Mouse (Mus musculus) cerebellum, postnatal 25 days (tissue): ENCODE data around the gene Flot1.
A peak's percentile ranks its signal among the peaks of the same experiment; 100 is the strongest.

Experiments
- DNase-seq, 2 experiments: peaks; one replicate each; pipeline ENCODE4 v3.0.0; 2021; ENCODE audit warnings: mixed read lengths in 2 of 2

The Flot1 gene

DNA sequence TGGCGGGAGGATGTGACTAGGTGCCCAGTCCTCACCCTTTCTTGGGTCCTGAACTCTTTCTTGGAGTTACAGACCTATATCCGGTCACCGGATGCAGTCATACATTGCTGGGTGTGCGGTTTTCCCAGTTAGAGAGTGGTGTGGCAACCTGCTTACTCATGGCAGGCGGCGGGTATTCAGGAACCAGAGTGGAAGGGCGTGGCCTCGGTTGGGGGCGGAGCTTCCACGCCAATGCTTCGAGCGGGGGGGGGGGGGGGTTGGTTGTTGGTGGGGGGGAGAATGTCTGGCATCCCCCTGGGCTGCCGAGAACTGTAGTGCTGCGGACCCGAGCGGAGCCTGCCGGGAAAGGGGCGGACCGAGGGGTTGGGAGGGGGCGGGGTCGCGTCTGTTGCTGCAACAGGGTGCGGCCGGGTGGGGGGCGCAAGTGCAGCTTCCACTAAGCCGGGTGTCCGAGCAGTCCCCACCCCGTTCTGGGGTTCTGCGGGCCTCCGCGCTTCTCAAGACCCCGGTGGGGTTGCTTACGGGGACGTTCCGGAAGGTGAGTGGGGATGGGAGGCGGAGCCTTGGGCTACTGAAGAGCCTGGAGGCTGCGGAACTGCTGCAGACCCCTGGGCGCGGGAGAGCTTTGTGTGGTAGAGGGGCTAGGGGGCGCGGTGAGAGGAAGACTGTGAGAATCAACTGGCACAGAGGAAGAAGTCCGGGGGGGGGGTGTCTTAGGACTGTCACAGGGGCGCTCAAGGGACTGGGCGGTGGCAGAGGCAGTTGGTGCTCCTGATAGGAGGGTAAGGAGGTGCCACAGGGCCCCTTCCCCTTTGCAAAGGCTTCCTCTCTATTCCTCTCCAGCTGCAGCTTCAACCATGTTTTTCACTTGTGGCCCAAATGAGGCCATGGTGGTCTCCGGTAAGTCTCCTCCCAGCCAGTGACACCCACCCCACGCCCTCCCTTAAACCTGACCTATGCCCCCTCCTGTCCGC lies at the start of gene Flot1:
Gene Flot1, plus strand, starts transcription at position 267 of the 974 bp plus-strand sequence.
- peak; percentile 80 to 88 for DNase-seq

DNA sequence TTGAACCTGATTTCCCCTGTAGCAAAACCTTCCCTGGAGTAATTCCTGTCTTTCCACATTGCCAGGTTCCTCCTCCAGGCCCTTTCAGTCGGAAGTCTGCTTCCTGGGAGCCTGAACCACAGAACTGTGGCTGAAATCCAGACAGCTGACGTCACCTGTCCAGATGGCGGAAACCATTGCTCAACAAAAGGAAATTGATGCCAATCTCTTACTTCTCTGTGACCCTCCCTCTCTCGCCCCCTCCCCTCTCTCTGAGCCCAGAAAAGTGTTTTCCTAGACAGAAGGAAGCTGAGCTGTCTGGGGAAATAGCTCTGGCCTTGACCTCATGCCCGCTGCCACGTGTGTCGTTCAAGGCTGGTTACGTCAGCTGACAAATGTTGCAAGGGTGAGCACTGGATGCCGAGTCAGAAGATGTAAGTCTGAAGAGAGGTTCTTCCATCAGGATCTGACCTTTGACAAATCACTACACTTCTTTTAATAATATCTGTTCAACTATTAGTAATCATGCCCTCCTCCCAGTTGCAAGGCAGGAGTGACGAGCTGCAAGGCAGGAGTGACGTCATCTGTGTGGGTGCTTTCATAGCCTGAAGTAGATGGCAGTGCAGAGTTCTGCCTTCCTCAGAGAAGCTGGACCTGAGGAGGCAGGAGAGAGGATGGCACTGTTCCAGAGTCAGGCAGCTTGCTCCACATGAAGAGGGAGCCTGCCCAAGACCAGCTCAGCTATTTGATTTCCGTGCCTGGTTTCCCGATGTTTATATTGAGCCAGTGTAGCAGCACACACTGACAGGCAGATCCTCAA lies 46.0 kb upstream of the Flot1 start:
- peak; percentile 89 to 90 for DNase-seq

DNA sequence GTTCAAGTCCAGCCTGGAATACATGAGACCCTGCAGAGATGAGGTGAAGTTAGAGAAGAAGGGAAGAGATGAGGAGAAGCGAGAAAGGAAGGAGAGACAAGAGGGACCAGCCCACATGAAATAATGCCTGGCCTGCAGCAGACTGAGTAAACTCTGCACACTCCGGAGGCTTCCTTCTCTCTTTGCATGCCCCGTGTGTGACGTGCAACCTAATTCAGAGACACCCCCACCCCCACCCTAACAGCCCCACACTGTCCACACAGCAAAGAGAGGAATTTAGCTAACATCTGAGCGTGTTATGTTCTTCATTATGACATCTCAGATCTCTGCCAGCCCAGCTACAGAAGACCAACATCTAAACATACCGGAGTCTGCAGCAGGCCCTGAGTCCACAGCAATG lies 44.1 kb upstream of the Flot1 start:
- DNase-seq = no peak

DNA sequence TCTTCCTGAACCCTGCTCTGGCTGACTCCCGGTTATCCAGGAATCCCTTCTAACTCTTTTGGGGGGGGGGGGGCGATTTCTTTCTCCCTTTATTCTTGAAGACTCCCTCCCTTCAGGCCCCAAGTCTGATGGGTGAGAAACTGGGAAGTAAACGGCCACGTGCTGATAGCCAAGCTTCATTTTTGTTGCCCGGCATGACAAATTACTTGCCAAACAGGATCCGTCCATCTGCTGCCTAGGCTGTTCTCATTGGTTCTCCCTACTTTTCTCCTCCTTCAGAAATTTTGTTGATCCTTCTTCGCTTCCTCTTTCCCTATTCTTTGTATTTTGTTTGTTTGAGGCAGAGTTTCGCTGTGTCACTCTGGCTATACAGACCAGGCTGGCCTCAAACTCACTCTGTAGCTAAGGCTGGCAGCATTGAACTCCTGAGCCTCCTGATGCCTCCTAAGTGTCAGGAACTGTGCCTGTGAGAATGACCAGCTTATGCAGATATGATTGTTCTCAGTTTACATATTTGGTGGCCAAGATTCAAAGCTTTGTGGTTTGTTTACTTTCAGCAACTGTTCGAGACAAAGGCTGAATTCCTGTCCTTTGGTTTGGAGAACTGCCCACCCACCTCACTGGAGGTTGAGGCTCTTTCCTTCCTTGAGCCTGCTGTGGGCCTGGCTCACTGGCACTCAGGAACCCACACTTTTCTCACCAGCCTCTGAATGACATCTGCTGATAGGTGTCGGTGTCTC lies 43.4 kb upstream of the Flot1 start:
- DNase-seq = no peak

DNA sequence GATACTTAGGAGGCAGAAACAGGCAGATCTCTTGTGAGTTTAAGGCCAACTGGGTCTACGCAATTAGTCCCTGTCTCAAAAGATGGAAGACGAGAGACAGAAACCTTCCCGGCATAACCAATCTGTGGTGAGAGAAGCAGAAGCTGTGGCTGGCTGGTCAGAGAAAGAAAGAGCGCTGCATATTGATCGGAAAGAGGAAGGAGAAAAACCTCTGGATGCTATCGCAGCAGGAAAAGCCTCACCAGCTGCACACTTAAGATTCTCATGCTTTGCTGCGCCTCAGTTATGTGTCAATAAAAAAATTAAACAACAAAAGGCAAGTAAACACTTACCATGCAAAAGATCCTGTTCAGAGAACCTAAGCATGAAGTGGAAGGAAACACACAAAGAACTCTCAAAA lies 42.7 kb upstream of the Flot1 start:
- no peak for DNase-seq

DNA sequence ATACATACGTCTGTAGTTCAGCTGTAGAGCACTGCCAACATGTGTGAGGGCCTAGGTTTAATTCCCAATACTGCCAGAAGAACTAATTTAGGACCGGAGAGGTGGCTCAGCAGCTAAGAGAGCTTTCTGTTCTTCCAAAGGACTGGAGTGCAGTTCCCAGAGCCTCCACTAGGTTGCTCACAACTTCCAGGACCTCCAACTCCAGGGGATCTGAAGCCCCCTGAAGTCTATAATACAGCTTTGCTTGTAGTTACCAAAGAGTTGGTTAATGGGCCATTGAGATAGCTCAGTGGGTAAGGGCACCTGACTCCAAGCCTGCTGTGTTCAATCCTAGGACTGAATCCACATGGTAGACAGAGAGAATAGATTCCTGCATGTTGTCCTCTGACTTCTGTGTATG lies 40.6 kb upstream of the Flot1 start:
- DNase-seq = no peak

DNA sequence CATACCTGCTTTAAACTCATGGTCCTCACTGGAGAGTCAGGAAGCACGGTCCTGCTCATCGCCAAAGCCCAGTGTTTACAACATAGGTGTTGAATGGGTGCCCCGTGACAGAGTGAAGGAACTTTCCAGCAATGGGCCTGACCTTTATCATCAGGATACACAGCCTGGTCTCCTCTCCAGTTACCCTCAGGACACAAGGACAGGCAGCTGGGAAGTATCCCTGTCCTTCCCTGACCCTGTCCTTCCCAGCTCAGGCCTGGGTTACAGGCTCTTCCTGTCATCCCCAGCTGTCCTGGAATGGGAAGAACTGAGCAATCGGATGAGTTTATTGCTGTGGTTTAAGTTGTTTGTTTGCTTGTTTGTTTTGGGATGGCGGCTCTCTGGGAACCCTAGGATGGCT lies 40.1 kb upstream of the Flot1 start:
- no peak for DNase-seq

DNA sequence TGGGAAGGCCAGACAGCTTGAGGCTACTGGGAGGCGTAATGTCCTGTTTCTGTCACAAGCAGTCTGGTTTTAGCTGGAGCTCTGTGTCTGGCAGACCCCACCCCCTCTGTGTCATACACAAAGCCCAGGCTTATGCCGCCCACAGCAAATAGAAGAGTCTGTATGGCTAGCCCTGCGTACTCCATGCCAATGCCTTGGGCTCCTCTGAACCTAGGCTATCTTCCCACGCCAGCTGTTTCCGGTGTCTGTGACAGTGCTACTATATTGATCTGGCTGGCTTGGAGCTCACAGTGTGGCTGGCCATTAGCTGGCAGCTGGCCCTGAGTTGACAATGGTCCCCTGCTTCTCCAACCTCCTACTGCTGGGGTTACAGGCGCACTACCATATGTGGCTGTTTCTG lies 39.1 kb upstream of the Flot1 start:
- DNase-seq = no peak

DNA sequence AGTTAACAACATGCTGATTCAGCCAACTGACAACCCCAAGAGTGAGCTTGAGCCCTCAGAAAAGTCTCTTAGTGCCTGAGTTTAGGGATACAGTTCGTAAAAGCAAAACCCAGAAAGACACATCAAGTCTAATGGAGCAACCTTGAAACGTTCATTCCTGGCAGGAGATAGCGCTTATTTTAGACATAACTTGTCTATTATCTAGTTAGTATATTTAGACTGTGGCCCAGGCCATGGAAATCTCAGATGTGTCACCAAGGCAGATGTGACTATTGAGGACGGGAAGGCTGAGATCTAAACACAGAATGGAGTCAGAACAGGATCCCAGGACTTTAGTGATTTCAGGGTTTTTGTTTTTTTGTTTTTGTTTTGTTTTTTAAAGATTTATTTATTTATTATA lies 37.9 kb upstream of the Flot1 start:
- no peak for DNase-seq

DNA sequence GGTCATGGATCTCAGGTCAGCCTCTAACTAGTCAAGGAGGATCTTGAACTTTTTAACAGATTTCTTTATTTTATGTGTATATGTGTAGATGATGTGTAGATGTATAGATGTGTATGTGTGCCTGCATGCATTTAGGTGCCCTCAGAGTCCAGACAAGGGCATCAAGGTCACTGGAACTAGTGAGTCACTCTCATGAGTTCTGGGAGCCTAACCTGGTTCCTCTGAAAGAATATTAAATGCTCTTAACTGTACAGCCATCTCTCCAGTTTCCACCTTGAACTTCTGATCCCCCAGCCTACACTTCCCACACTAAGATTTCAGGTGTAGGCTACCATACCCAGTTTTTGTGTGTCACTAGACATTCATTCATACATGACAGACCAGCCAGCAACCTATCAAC lies 35.5 kb upstream of the Flot1 start:
- no peak for DNase-seq

DNA sequence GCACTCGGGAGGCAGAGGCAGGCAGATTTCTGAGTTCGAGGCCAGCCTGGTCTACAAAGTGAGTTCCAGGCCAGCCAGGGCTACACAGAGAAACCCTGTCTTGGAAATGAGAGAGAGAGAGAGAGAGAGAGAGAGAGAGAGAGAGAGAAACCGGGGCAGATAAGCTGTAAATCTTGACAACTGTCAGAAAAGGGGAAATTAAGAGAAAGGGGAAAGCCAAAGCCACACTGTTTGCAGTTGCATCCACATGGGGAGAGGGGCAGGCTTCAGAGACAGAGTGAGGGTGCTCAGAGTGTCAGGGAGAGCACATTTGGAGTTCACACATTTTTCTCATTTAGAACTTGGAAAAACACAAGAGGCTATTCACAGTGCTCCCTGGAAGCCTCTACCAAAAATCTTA lies 35.0 kb upstream of the Flot1 start:
- DNase-seq = no peak

DNA sequence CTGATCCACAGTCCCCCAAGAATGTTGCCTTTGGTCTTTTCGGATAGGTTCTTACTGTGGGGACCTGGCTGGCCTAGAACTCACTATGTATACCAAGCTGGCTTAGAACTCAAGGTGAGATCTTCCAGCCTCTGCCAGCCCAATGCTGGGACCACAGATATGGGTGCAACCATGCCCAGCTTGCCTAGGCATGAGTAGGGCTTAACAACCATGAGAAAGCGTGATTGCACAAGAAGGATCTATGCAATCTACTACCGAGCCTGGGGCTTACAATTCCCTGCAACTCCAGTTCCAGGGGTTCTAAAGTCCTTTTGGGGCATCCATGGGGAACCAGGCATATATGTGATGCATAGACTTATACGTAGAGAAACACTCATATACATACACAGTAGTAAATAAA lies 32.1 kb upstream of the Flot1 start:
- DNase-seq = no peak

DNA sequence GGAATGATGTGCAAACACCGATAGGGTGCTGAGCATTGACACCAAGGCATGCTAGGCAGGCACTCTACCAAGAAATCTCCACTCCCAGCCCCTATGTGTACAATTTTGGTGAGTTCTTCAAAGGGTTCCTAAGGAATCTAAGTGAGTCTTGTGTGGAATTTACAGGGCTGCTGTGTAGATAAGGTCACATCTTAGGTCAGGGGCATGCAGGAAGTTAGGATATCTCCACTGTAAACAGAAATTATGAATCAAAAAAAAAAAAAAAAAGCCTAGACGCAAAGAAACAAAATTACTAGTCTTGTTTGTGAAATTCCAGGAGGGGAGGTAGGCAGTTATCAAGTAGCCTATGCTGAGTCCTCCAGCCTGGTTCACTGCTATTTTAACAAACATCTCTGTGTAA lies 30.2 kb upstream of the Flot1 start:
- DNase-seq = no peak

DNA sequence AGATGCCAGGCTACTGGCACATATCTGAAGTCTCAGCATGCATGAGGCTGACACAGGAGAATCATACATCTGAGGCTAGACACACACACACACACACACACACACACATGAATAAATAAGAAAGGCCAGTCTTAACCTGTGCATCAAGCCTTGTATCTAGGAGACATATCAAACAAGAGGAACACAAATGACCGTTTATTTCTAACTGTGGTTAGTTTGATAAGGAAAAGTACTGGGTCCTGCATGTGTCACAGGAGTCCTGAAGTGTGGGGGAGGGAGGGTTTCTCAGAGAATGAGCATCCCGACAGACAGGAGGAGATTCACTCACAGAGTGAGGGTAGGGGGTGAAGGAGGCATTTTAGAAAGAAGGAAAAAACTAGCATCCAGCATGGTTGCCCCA lies 27.9 kb upstream of the Flot1 start:
- no peak for DNase-seq

DNA sequence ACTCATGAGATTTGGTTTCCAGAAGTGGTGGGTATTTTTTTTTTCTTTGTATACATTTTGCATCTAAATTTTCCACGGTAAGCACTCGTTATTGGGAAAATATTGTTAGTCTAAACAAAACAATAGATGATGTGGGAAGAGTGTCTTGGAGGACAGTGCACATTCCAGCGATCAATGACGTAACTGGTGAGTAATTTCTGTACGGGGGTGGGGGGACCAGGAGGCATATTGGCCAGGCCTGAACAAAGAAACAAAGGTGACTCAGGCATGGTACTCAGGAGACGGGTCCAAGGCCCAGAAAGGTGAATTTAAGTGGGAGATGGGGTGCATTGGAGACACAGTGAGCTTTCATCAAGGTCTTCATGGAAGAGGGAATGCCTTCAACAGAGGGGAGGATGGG lies 27.4 kb upstream of the Flot1 start:
- DNase-seq = no peak

DNA sequence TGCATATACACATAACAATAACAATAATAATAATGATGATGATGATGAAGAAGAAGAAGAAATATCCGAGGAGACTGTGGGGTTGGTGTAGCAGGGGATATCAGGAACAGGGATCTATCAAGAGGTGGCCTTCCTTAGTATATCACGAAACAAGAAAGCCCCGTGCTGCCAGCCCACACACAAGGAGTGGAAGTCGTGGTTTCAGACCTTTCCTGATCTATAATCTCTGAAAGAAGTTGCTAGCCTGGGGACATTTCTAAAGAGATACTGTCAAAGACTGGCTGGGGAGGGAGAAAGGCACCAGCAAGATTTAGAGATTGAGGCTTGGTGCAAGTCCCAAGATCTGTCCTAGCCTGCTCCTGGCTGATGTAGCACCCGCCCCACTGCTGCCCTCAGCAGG lies 26.2 kb upstream of the Flot1 start:
- no peak for DNase-seq

DNA sequence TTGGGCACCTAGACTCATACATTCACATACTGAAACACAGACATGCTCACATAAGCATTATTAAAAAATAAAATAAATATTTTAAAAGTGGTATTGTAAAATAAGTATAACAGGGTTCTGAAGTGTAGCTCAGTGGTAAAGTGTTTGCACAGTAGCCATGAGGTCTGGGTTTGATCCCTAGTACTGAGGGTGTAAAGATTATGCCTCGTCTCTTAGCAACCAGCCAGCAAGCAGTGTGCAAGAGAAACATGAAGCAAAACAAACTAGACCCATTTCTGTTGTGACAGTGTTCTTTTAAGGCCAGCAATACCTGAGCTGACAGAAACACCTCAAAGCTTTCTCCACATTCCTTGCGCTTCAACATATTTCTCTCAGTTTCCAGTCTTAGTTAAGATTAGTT lies 22.1 kb upstream of the Flot1 start:
- DNase-seq = no peak

DNA sequence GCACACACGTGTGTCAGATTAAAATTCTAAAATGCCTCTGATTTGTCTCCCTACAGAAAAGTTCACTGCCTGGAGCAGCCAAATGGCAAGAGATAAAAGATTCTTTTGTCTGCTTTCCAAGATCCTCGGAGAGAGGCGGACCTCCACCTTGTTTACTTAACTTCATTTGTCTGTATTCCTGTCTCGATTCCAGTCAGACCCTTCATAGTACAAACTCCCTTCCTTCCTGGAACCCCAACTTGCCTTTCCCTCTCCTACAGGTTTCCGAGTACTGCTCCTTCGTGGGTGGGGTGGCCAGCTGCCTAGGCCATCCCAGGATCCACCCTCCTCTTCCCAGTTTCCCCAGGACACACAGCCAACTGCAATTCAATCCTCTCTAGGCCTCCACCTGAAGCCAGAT lies 20.0 kb upstream of the Flot1 start:
- DNase-seq = no peak

DNA sequence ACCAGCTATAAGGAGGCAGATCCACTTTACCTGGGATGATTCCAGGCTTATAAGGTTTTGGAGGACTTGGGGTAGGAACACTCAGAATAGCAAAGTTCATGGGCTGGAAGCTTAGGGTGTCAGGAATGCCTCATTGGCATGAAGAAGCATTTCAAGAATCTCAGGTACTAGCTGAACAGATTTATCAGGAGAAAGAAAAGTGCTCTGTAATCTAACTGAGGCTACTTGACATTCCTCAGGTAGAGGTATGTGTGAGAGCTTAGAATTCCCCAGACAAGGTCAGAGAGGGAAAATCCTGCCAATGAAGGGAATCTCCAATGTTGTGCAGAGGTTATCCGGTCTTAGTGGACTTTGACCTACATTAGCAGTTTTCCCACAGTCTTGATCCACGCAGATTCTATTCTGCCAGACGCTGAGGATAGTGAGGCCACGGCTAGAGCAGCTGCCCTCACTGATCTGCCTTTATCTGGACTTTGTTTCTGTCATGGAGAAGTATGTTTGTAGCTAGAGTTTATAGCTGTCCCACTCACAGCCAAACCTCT lies 19.1 kb upstream of the Flot1 start:
- no peak for DNase-seq

DNA sequence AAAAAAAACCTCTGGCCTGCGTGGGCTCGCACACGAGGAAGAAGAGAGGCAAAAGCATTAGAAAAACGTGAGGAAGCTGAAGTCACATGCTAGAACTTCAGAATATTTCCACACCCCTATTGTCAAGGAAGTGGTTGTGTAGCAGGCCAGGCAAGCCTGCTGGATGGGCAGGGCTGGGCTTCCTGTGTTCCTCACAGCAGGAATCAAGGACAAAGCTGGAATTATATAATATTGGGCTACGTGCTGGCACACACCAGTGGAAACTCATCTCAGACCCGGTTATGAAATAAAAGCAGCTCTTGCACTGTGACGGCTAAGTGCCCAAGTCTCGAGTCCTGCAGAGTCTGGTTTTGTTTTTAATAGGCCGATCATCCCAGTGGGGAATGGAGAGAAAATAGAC lies 15.0 kb upstream of the Flot1 start:
- no peak for DNase-seq

DNA sequence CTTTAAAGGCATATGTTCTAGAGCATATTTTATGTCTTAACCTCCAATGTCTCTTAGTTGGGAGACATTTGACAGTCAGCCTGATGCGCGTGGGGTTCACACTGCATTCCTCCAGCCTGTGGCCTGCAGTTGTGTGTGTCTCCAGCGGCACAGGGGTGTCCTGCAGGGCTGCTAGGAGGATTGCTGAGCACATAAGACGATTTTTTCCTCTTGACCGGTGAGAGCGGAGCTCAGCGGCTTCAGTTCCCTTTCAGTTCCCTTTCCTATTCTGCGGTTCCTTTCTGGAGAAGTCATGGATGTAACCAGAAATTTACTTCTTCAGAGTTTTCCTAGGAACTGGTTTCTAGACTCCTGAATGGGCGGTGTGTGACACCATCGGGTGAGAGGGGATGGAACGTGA lies 13.6 kb upstream of the Flot1 start:
- DNase-seq = no peak

DNA sequence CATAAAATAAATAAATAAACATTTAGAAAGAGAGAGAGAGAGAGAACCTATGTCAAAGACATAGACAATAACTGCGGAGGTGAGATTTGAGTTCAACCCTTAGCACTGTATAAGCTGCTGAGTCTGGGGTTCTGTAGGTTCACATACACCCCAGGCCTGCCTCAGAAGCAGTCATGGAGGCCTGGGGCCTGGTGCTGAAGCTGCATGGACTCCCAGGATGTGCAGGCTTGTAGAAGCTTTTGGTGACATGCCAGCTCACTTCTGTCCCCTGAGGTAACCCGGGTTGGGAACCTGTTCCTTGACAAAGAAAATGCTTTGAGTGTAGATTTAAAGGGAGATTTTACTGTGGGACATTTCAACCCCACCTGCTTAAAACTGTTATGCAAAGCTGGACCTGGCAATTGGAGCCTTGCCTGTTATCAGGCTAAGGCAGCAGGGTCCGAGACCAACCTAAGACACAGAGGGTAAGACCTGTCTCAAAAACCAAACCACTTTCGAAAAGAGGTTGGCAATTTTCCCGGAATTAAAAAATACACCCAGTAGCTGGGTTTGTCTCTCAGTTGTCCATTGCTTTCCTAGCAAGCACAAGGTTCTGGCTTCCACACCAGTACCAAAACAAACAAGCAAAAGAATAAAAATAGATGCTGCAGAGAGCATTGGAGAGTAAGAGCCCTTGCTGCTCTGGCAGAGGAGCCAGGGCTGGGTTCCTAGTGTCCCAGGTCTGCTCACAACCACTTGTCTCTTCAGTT lies 12.0 kb upstream of the Flot1 start:
- DNase-seq = no peak
